13 mouse cellular contexts compared by ENCODE assay signal in the genomic region with DNA sequence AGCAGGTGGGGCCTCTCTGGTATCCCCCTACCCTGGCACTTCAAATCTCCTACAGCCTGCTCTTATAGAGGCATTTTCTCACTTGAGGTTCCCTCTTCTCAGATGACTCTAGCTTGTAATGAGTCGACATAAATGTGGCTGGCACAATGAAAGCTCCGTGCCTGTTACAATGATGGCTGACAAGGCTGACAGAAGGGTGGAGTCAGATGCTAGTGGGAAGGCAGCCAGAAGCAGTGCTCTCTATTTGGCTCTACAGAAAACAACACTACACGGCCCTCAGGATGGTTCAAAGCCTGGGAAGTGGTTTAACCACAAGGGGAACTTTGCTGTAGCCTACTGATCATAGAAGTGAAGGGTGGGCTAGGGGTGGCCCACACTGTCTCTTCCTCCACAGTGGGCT. TPM values are rescaled to one million over a fixed set of nuclear protein-coding genes. Genes with fewer than 3 reads are reported as not detected.
DNase-seq lines count a peak whose midpoint lies in the region; ATAC-seq lines count a peak whose summit lies in the region.
"Had no signal": no experiment of that assay in that cellular context is flagged by ENCODE, and none has a peak within 500 bp of the region (broad histone marks: within the 10 kb centered on the region; RNA-seq: fewer than 3 reads in every experiment).

No protein-coding gene starts in this region.

- no peaks in the 10 kb centered on the region for H3K27me3 ChIP-seq in heart, embryonic 16.5 days (ENCODE audit: control insufficient read depth, insufficient read depth, low read length)
- no peaks in the 10 kb centered on the region for H3K27me3 ChIP-seq in neural tube, embryonic 13.5 days
- H3K27me3 ChIP-seq in embryonic facial prominence, embryonic 14.5 days (replicated peaks; ENCODE audit: control insufficient read depth, insufficient read depth, low read length) = no peaks in the 10 kb centered on the region
- H3K27me3 ChIP-seq in liver, embryonic 11.5 days (replicated peaks; ENCODE audit: control insufficient read depth, insufficient read depth, low read length) = no peaks in the 10 kb centered on the region
- H3K27me3 ChIP-seq: CH12.LX had no signal

- WGBS in heart, embryonic 16.5 days = 17% methylated on average over 3 of the region's 3 CpGs
- 29% methylated on average over 3 of the region's 3 CpGs for WGBS in neural tube, embryonic 13.5 days
- 25% methylated on average over 3 of the region's 3 CpGs for WGBS in embryonic facial prominence, embryonic 14.5 days
- WGBS in liver, embryonic 11.5 days = 38% methylated on average over 3 of the region's 3 CpGs

- H3K9ac ChIP-seq in heart, embryonic 16.5 days (ENCODE audit: low read length) = no peak overlapping the region
- no peak overlapping the region for H3K9ac ChIP-seq in neural tube, embryonic 13.5 days
- no peak overlapping the region for H3K9ac ChIP-seq in embryonic facial prominence, embryonic 14.5 days (ENCODE audit: low read depth, low read length)
- H3K9ac ChIP-seq in liver, embryonic 11.5 days (ENCODE audit: low read depth, low read length) = no peak overlapping the region

- peaks cover 2% of the 10 kb centered on the region; the same call in 1 of the 2 replicates for H3K4me1 ChIP-seq in heart, embryonic 16.5 days (ENCODE audit: control insufficient read depth, insufficient read depth, low read length)
- H3K4me1 ChIP-seq in neural tube, embryonic 13.5 days (replicated peaks) = peaks cover 8% of the 10 kb centered on the region; the same call in 1 of the 2 replicates
- no peaks in the 10 kb centered on the region for H3K4me1 ChIP-seq in embryonic facial prominence, embryonic 14.5 days (ENCODE audit: control insufficient read depth, insufficient read depth, low read length)
- no peaks in the 10 kb centered on the region for H3K4me1 ChIP-seq in liver, embryonic 11.5 days (replicated peaks; ENCODE audit: control insufficient read depth, insufficient read depth, low read length)

- 0 out of 2 replicates have a peak, but pooled peaks have one; percentile 28 for ATAC-seq in heart, embryonic 16.5 days (replicated peaks; ENCODE audit: extremely low read depth, insufficient read depth, low FRiP score)
- 0 out of 2 replicates have a peak, but pooled peaks have one; percentile 23 for ATAC-seq in neural tube, embryonic 13.5 days (ENCODE audit: low read depth)
- ATAC-seq in embryonic facial prominence, embryonic 14.5 days (ENCODE audit: low read depth) = peak; percentile 41; the same call in 1 of the 2 replicates
- ATAC-seq in megakaryocyte-erythroid progenitor cell, adult 5-6 weeks (replicated peaks; ENCODE audit: low FRiP score, low TSS enrichment, poor library complexity, severe bottlenecking) = peak; percentile 90
- ATAC-seq in liver, embryonic 11.5 days (replicated peaks; ENCODE audit: low FRiP score) = no peak
- ATAC-seq: activated CD4-positive, CD25-positive, alpha-beta regulatory T cell, adult 4 months had no signal

- peaks cover 6% of the 10 kb centered on the region; the same call in 1 of the 2 replicates for H3K36me3 ChIP-seq in heart, embryonic 16.5 days (ENCODE audit: control insufficient read depth, insufficient read depth)
- peaks cover 19% of the 10 kb centered on the region; the same call in 1 of the 2 replicates for H3K36me3 ChIP-seq in neural tube, embryonic 13.5 days
- H3K36me3 ChIP-seq in embryonic facial prominence, embryonic 14.5 days (ENCODE audit: control insufficient read depth, insufficient read depth, low read length) = peaks cover 17% of the 10 kb centered on the region
- no peaks in the 10 kb centered on the region; the same call in 1 of the 2 replicates for H3K36me3 ChIP-seq in liver, embryonic 11.5 days (ENCODE audit: control insufficient read depth, insufficient read depth, low read length)

- H3K4me3 ChIP-seq in heart, embryonic 16.5 days (ENCODE audit: low read length) = no peak overlapping the region
- no peak overlapping the region for H3K4me3 ChIP-seq in neural tube, embryonic 13.5 days
- no peak overlapping the region for H3K4me3 ChIP-seq in embryonic facial prominence, embryonic 14.5 days (ENCODE audit: low read depth, low read length)
- no peak overlapping the region for H3K4me3 ChIP-seq in liver, embryonic 11.5 days (ENCODE audit: low read depth, low read length)
- H3K4me3 ChIP-seq: erythroblast, embryonic 14.5 days had no signal

- H3K4me2 ChIP-seq in heart, embryonic 16.5 days (ENCODE audit: low read depth, low read length) = no peak overlapping the region
- H3K4me2 ChIP-seq in neural tube, embryonic 13.5 days = no peak overlapping the region
- no peak overlapping the region for H3K4me2 ChIP-seq in embryonic facial prominence, embryonic 14.5 days (ENCODE audit: low read depth, low read length)
- no peak overlapping the region for H3K4me2 ChIP-seq in liver, embryonic 11.5 days

- no peak for DNase-seq in heart, postnatal 25 days (ENCODE audit: low spot score)
- no peak for DNase-seq in neural tube, embryonic 10.5 days (ENCODE audit: extremely low spot score, low spot score)
- peak; percentile 53 for DNase-seq in embryonic facial prominence, embryonic 14.5 days (ENCODE audit: low spot score)
- DNase-seq in liver, embryonic 11.5 days (ENCODE audit: low spot score) = no peak
- no peak for DNase-seq in left cerebral cortex, adult 8-10 months (ENCODE audit: low spot score in 2 of 2)
- DNase-seq: kidney, postnatal 14 days; left cerebral cortex, postnatal 4 days had no signal

- intact Hi-C loops in heart, postnatal 25 days (cut with DNase I) = no loop called here

- H3K9me3 ChIP-seq in heart, embryonic 16.5 days (replicated peaks; ENCODE audit: control insufficient read depth, low read length) = no peaks in the 10 kb centered on the region
- H3K9me3 ChIP-seq in neural tube, embryonic 13.5 days = no peaks in the 10 kb centered on the region
- no peaks in the 10 kb centered on the region for H3K9me3 ChIP-seq in embryonic facial prominence, embryonic 14.5 days (ENCODE audit: control insufficient read depth, low read length)
- no peaks in the 10 kb centered on the region for H3K9me3 ChIP-seq in liver, embryonic 11.5 days (ENCODE audit: control insufficient read depth, low read length)

- no peak overlapping the region for H3K27ac ChIP-seq in heart, embryonic 16.5 days (ENCODE audit: low read length)
- H3K27ac ChIP-seq in neural tube, embryonic 13.5 days (replicated peaks) = no peak overlapping the region
- peak overlapping the region; percentile 28; the same call in 1 of the 2 replicates for H3K27ac ChIP-seq in embryonic facial prominence, embryonic 14.5 days (replicated peaks; ENCODE audit: low read depth, low read length)
- H3K27ac ChIP-seq in liver, embryonic 11.5 days (ENCODE audit: low read depth, low read length) = no peak overlapping the region

RNA-seq across cellular contexts. Expression of gene F3, which starts 31.8 kb away (rescaled TPM):
- 8.9 and 10.4 TPM in 2 replicates for polyA plus RNA-seq in heart, embryonic 16.5 days (2015; fragmentation: Nextera tagmentation; extraction: Ambion mirVana)
- total RNA-seq in heart, postnatal 25 days (2021) = 10 to 100 TPM; 20.8 to 27.2 TPM
- polyA plus RNA-seq in neural tube, embryonic 13.5 days (2015; fragmentation: Nextera tagmentation; extraction: Ambion mirVana) = 4.4 and 4.5 TPM in 2 replicates
- 22.3 and 25.7 TPM in 2 replicates for polyA plus RNA-seq in embryonic facial prominence, embryonic 14.5 days (2014; fragmentation: Nextera tagmentation; extraction: Ambion mirVana)
- not detected in 2 replicates for total RNA-seq in megakaryocyte-erythroid progenitor cell, adult 5-6 weeks (2014; fragmentation: Nextera tagmentation)
- not detected in 2 replicates for total RNA-seq in megakaryocyte-erythroid progenitor cell, adult 5-6 weeks (2017)
- polyA plus RNA-seq in liver, embryonic 11.5 days (2014; fragmentation: Nextera tagmentation; extraction: Ambion mirVana) = 1.7 and 2.3 TPM in 2 replicates
- total RNA-seq in left cerebral cortex, adult 8-10 months (2022) = 10 to 100 TPM; 47.6 to 60.8 (median 53.0) TPM
- polyA plus RNA-seq: activated CD4-positive, CD25-positive, alpha-beta regulatory T cell, adult 4 months; erythroblast, embryonic 14.5 days had no signal

RNA-seq across cellular contexts. Expression of gene Abcd3, which starts 60.0 kb away (rescaled TPM):
- 48.2 and 49.8 TPM in 2 replicates for polyA plus RNA-seq in heart, embryonic 16.5 days (2015; fragmentation: Nextera tagmentation; extraction: Ambion mirVana)
- total RNA-seq in heart, postnatal 25 days (2021) = 10 to 100 TPM; 87.4 to 92.2 TPM
- 63.2 and 75.3 TPM in 2 replicates for polyA plus RNA-seq in neural tube, embryonic 13.5 days (2015; fragmentation: Nextera tagmentation; extraction: Ambion mirVana)
- polyA plus RNA-seq in embryonic facial prominence, embryonic 14.5 days (2014; fragmentation: Nextera tagmentation; extraction: Ambion mirVana) = 53.5 and 58.8 TPM in 2 replicates
- total RNA-seq in megakaryocyte-erythroid progenitor cell, adult 5-6 weeks (2014; fragmentation: Nextera tagmentation) = 21.1 and 29.6 TPM in 2 replicates
- 47.1 and 48.0 TPM in 2 replicates for total RNA-seq in megakaryocyte-erythroid progenitor cell, adult 5-6 weeks (2017)
- polyA plus RNA-seq in liver, embryonic 11.5 days (2014; fragmentation: Nextera tagmentation; extraction: Ambion mirVana) = 41.5 and 49.1 TPM in 2 replicates
- 10 to 100 TPM; 47.5 to 52.6 (median 50.6) TPM for total RNA-seq in left cerebral cortex, adult 8-10 months (2022)
